Mouse (Mus musculus) heart, adult 18-20 months (tissue): ENCODE measurements around the gene Rsl1d1. TPM values are rescaled to one million over a fixed set of nuclear protein-coding genes. Genes with fewer than 3 reads are reported as not detected.

Source experiments
- DNase-seq, 2 experiments: peaks; one replicate each; pipeline ENCODE4 v3.0.0; 2021 to 2022; ENCODE audit warnings: mixed read lengths in 1 of 2
- long read RNA-seq, 2 experiments: library from polyadenylated mRNA; stranded (forward); transcript quantifications; one replicate each; pipeline ENCODE4 v2.0.0; 2021
- total RNA-seq, 2 experiments: library from RNA; stranded (reverse); gene quantifications; 2 replicates each; pipeline ENCODE4 v1.2.3; 2021

The Rsl1d1 gene
- total RNA-seq, result 10 to 100 TPM; 52.7 to 58.3 TPM
- long read RNA-seq, experiment 1, transcript Rsl1d1-201 (9 exons, 1,945 nt), result major isoform, 55 of 65 reads
- long read RNA-seq, experiment 1, partial matches to known transcripts, result 1 of 65 reads
- long read RNA-seq, experiment 1, other reads (novel, unspliced or antisense), result 7 of 65 reads
- long read RNA-seq, experiment 2, transcript Rsl1d1-201 (9 exons, 1,945 nt), result major isoform, 25 of 29 reads
- long read RNA-seq, experiment 2, partial matches to known transcripts, result 0 of 29 reads
- long read RNA-seq, experiment 2, other reads (novel, unspliced or antisense), result 2 of 29 reads

DNA sequence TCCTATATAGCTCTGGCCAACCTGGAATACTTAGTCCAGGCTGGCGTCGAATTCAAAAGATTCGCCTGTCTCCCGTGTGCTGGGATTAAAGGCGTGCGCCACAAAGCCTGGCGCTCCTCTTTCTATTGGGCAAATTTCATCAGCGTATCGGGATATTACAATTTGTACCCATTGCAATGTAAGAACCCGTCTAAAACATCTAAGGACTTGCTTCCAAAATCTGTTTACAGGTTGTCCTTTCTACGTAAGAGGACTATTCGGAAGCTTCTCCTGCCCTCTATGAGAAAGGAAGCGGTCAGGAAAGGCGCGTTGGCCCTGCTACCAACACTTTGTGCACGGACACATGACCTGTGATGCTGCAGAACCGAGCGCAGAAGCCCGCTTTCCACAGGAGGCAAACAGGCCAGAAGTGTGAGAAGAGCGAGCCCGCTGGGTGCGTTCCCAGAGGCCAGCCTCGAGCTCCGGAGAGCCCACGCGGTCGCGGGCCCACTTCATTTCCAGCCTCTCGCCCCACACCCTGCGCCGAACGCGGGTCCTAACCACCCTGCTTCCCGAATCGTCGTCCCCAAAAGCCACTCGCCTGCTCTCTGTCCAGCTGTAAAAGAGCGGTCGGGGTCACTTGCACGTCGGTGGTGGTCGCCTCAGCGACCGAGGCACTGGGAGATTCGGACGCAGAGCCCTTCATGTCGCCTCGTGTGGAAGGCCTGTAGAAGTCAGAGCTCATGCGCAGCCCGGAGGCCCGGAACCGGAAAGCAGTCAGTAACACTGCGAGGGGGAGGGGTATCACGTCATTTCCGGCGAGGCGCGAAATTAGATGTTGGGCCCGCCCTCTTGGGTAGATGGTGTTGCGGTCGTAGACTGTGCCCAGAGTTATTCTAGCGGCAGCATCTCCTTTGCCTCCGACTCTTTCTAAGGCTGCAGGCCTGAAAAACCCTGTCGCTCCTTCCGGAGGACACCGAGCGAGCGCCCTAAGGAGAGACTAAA, at the start of gene Rsl1d1:
Gene Rsl1d1, minus strand, starts transcription at position 761 of the 984 bp plus-strand sequence.
- DNase-seq, result peak; percentile 93 to 94

DNA sequence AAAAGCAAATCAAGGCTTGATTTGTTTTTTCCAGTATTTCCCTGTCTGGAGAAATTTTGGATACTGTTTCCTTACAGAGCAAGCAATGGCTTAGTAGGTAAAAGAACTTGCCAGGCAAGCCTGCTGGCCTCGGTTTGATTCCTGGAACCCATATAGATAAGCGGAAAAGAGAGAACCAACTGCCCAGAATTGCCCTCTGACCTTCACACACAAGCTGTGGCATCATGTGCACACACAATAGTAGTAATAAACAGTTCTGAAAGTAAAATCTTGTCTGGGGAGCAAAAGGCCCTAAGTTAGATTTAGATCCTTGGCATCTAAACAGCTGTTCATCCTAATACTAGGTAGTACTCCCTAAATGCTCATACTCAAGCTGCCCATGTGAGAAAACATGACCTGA, 44.7 kb upstream of the Rsl1d1 start:
- peak in 1 of 2 experiments; percentile 6 for DNase-seq

DNA sequence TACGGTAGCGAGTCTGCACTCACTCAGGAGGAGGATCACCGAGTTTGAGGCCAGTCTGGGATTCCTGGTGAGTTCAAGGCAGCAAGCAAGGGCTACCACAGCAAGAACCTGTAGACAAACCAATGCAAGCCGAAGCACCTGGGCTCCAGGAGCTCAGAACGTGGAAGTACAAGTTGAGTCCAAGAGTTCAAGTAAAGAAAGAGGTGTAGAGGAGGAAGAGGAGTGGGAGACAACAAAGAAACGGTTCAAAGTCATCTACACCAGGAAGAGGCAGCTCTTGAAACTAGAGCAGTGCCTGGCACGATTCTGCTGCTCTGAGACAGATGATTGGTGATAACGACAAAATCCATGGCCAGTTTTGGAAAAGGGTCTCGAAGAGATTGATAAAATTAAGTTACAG, 42.6 kb upstream of the Rsl1d1 start:
- DNase-seq, result no peak

DNA sequence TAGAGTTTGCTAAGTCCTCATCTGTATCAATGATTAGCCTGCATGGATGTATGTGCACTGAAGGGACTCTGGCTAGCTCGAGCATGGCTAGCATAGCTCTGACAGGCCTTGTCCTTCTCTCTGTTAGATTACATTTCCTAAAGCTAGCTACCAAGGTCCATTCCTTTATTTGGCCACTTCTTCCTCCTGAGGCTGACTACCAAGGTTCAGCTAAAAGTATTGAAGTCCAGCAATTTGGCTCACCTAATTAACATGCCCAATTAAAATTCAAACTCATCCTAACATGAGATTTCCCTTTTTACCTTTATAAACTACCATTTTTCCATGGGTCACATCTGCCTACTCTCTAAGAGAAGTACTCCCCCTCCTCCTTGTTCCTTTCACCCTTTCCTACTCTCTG, 39.3 kb upstream of the Rsl1d1 start:
- DNase-seq, result no peak

DNA sequence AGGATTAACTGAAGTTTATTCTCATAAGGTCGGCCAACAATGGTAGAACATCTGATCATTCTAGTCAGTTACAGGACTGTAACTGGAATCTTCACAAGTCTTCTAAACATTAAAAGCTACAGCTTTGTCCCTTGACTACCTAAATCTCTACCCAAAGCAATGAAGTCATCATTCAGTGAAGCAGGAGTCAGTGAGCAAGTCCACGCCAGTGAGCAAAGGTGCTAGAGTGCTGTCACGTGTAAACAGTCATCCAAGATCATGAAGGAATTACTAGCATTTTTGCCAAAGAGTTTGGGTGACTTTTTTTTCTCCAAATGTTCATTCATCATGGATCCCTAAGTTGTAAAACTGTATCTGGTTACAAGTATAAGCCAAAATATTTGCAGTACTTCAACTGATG, 14.7 kb upstream of the Rsl1d1 start:
- no peak for DNase-seq

DNA sequence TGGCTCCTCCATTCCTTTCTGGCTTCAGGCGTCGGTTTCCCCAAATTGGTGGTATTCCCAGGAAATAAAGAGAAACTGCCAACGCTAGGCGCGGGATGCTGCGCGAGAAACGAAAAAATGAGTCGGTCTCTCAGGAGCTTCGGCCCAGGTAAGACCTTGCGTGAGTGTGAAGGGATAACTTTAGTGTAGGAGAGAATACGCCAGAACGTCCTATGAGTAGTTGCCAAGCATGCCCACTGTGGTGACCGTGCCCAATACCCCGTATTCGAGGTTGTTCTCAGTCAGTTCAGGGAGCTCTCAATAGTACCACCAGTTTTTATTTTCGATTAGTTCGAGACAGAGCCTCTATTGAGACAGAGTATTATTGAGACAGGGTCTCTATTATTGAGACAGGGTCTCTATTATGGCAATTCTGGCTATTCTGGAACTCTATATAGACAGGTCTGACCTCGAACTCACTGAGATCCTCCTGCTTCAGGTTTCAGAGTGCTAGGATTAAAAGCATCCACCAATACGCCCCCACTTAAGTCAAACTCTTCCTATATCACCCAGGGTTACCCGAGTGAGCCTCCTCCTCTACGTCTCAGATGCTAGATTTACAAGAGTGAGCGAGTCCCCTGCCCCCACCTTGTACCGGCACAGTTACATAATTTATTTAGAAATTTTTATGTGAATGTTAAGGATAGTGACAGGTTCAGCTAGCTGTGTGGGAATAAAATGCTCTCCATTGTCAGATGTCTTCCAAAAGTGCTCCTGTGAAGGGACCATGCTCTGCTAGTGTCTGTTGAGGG, 664 bp upstream of the Rsl1d1 start:
- DNase-seq, result no peak

DNA sequence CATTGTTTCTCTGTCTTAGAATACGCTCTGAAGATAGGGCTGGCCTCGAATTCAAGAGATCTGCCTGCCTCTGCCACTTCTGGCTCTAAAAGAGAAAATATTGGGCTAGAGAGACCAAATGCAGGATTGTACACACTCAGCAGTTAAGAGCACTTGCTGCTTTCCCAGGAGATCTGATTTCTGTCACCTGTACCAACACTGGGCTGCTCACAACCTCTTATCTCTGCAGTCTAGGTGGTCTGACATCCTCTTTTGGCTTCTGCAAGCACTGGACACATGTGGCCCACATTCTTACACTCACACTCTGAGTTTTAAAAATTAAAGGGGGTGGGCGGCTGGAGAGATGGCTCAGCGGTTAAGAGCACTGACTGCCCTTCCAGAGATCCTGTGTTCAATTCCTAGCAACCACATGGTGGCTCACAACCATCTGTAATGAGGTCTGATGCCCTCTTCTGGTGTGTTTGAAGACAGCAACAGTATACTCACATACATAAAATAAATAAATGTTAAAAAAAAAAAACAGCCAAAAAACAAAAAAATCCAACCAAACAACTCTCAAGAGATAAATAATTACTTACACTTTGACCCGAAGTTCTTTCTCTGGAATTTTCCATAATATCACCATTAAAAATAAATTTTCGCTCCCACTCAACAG, 1.3 kb downstream of the Rsl1d1 start:
- DNase-seq, result no peak

DNA sequence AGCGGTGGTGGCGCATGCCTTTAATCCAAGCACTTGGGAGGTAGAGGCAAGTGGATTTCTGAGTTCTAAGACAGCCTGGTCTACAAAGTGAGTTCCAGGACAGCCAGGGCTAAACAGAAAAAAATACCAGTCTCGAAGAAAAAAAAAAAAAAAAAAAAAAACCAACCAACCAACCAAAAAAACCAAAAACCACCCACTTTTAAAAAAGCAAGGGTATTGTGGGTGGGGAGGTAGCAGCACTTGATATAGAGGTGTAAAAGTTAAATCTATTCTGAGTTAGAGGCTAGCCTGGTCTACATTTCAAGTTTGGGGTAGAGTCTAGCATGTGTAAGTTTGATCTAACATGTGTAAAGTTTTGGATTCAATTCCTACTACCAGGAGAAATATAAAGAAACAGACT, 2.9 kb downstream of the Rsl1d1 start:
- no peak for DNase-seq

DNA sequence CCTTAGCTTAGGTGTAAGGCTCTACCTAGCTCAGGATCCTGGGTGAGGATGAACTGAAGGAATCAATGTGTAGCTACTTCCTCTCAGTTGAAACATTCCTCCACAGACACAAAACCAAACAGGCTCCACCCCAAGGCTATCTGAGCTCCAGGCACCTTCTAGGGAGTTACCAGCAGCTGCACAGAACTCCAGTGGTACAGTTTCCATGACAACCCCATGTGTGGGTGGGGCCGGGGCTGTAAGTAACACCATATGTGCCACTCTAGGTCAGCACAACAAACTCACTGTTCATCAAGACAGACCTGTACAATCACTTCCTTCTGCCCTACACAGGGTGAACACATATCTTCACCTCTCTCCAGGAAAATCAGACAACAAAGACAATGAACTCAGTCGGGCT, 4.7 kb downstream of the Rsl1d1 start:
- DNase-seq, result no peak

DNA sequence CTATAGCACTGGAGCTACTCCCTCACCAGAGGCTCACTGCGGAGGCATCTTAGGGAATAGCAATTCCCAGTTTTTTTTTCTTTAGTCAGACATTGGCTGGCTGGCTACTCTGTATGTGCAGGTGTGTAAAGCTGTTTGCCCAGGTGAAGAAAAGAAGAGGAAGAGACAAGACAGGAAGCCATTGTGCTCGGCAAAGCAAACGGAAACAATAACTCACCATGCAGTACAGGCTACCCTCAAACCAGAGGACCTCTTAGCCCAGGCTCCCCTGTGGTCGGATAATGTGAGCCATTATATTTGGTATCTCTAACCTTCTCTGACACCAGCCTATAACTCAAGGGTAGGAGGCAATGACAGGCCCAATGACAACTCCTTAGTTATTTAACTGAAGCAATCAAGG, 6.1 kb downstream of the Rsl1d1 start:
- DNase-seq, result no peak

DNA sequence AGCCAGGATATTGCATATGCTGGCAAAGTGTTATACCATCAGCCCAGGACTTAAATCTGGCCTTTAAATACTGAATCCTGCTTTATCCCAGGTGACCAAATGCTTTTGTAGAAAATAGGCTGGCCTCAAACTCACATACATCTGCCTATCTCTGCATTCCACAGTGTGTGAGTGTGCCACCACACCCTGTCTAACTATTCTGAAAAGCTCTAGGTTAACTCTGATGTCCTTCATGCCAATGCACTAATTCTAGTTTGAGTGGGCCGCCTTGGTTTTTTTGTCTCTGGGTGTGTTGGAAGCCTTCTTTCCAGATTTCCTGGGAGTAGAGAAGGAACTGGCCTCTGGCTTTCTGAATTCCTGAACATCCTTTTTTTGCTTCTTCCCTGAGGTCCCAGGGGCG, 9.9 kb downstream of the Rsl1d1 start:
- no peak for DNase-seq

DNA sequence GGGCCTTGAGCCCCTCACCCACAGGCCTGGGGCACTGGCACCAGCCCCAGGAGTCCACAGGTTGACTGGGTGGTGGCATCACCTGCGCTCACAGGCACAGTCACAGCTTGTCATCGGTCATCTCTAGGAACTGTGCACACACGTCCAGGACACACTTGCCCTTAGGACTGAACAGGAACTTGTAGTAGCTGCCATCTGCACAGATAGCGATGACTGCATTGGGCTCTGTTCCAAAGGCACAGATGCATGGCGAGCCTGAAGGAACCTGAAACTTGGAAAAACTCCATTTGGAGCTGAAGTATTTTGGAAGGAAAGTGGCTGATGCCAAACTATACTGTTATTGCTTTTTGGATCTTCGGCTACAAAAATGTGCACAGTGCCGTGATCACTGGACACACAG, 13.0 kb downstream of the Rsl1d1 start:
- DNase-seq, result peak in 1 of 2 experiments; percentile 11

DNA sequence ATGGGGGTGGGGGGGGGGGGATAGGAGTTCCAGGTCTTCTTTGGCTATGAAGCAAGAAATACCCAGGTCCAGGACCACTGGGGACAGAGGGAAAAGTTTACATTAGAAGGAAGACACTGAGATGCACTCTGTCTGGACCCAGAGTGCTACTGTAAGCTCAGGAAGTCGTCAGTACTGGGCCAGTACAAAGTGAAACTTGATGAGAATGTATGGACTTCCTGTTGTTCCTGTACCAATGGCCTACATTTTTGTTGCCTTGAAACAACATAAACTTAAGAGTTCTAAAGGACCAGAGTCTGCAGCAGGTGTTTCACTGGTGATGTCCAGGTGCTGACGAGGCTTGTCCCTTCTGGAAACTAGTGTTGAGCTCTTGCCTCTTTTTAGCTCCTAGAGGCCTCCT, 25.7 kb downstream of the Rsl1d1 start:
- no peak for DNase-seq

DNA sequence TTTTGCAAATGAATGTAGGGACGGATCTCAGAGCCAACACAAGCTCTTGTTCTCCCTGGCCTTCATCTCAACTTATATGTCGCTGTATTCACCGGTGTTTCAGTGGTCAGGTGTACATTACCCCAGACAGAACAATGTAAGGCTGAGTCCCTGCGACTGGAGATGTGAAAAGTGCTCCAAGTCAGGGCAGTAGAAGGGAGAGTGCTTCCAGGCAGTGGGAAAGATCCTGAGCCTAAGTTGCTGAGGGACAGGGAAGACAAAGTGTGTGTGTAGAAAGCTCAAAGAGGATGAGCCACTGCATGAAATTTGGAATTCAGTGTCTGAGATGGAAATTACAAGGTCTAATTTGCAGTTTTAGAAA, 26.3 kb downstream of the Rsl1d1 start:
- DNase-seq, result no peak

DNA sequence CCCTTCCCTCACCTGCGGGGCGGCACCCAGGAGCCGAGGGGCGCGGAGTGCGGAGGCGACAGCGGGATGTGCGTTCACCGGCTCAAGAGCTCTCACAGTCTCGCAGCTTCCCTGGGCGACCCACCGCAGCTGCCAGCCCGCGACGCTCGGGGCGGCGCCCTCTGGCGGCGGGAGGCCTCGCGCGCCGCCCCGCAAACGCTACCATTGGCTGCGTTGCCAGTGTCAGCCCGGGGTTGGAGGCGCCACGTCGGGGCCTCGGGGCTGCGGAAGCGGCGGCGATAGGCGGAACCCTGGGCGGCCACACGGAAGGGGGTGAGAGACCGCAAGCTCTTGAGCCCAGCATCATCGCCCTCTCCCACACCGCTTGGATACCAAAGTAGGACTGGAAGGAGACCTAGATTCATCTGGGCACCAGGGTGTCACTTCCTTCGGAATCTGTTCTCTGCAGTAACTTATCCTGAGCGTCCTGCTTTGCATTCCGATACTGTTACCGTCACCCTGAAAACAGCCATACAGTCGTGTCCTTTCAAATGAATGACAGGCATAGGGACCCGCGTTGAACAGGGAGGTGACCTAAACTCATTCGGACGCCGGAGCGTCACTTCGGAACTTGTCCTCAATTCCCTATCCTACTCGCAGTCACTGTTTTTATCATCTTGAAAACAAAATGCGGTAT, 26.8 kb downstream of the Rsl1d1 start, which contains the start of gene Zc3h7a:
Gene Zc3h7a, minus strand, starts transcription at position 186 of the 676 bp plus-strand sequence.
- peak; percentile 91 to 95 for DNase-seq

DNA sequence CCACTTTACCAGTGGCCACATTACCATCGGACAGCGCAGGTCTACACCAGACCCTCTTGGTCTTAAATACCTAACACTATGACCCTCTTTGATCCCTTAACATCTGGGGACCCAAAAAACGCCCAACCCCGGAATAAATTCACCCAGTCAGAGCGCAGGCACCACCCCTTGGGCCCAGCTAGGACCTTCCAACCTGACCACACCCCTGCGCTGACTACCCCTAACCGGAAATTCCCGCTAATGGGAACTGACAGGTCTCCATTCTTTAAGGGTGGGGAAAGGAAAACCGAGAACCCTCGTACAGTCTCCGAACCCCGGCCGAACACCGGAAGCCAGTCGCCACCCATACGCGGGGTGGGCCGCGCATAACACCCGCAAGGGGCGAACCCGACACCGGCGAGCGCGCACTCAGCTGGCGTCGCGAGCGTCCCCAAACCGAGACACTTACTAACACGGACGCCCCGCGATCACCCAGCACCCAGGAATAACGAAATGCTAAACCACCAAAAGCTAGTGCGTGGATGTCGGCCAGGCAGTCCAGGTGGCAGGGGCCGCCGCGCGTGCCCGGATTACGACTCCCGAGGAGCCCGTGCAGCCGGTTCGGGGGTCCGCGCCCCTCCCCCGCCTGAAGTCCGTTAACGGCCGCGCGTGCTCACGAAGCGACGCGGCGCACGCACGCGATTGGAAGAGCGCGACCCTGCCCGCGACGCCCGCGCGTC, 27.5 kb downstream of the Rsl1d1 start:
- DNase-seq, result peak; percentile 83 to 87

DNA sequence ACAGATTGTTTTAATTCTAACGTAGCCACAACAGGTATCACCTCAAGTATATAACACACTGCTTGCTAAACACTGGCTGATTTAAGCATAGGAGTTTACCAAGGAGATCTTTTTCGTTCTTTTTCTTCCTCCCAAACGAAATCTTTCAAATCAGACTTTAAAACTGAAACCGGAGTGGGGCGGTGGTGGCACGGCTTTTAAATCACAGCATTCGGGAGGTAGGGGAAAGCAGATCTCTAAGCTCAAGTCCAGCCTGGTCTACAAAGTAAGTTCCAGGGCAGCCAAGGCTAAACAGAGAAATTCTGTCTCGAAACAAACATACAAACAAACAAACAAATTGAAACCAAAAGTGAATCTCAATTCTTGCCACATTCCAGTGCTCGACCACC, 28.0 kb downstream of the Rsl1d1 start:
- DNase-seq, result no peak

DNA sequence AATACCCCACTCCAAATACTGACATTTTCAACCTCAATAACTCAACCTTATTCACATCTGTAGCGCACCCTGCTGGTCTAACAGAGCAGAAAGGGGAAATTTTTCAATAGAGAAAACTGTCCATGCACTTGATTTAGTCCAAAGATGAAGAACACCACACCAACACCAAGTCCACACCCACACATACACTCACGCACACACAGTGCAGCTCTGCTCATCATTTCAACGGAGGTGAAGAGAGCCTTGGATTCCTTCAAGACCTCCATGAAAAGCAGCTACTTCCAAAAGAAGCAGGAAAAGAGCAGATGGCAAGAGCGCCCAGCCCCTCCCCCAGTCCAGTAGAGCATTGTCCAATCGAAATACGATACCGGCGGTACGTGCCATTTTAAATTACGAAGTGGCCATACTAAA, 28.5 kb downstream of the Rsl1d1 start:
- peak; percentile 45 to 71 for DNase-seq

DNA sequence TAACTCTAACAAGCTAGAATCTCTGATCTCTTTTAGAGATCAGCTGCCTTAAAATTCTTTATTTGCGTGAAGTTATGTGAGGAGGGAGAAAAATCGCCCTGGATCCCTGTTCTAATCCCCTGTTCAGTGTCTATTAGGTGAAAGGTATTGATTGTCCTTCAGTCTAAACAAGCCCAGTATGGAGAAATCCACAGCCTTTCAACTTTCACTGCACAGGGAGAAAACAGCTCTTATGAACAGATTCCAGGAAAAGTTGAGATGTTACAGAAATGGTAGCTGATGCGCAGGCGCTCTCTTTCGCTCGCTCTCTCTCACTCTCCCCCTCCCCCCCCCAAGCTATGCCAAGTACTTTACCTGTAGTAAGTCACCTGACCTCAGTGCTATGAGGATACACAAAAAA, 31.5 kb downstream of the Rsl1d1 start:
- DNase-seq, result no peak

DNA sequence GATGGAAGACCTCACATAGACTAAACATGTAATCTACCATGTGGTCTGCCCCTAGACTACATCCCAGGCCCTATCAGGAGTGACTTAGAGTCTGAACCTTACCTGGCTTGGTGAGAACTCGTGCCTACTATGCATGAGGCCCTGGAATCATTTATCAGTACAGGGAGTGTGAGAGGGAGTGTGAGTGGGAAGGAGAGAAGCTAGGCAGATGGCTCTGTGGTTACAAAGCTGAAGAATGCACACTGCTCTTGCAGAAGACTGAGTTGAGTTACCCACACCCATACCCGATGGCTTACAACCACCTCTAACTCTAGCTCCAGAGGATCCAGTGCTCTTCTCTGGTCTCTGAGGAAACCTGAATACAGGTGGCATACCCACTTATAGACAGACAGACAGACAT, 36.7 kb downstream of the Rsl1d1 start:
- no peak for DNase-seq
